ENCODE assay signal across 8 mouse cellular contexts in the genomic region with DNA sequence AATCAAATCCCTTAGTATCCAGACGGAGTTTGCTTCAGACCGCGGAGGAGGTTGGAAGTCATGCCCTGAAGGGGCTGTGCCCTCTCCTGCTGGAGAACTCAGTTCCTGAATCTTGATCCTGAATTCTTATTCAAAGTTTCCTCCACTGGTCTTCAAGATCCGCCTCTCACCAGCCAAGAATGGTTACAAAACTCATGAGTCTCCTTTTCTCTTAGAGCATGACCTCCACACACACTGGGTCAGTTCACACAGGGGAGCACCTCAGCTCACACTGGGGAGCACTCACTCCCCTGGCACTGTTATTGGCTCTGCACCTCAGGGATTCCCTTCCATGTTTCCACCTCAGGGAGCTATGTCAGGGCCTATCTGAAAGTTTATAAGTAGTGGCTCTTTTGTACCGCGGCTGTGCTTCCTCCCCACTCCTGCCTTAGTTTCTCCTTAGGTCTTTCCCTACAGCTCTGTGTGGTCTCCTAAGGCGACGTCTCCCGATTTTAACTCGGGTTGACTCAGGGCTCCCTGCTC. TPM values are rescaled to one million over a fixed set of nuclear protein-coding genes. Genes with fewer than 3 reads are reported as not detected.
DNase-seq lines count a peak whose midpoint lies in the region; ATAC-seq and TF ChIP-seq lines count a peak whose summit lies in the region.

No protein-coding gene starts in this region.

- no peaks in the 10 kb centered on the region for H3K9me3 ChIP-seq in forebrain, embryonic 16.5 days (ENCODE audit: control insufficient read depth, low read length)
- H3K9me3 ChIP-seq in liver, embryonic 13.5 days (replicated peaks) = no peaks in the 10 kb centered on the region
- no peaks in the 10 kb centered on the region for H3K9me3 ChIP-seq in stomach, postnatal 0 days (ENCODE audit: control insufficient read depth, low read length)

- H3K9ac ChIP-seq in forebrain, embryonic 16.5 days (replicated peaks; ENCODE audit: low read depth, low read length) = peak overlapping the region; percentile 87
- H3K9ac ChIP-seq in liver, embryonic 13.5 days = peak overlapping the region; percentile 69
- H3K9ac ChIP-seq in stomach, postnatal 0 days (ENCODE audit: low read length) = peak overlapping the region; percentile 77; the same call in 1 of the 2 replicates

- H3K4me1 ChIP-seq in testis, adult 2 months (ENCODE audit: control insufficient read depth, insufficient read depth, low read length) = peaks cover 44% of the 10 kb centered on the region
- H3K4me1 ChIP-seq in forebrain, embryonic 16.5 days (replicated peaks; ENCODE audit: control insufficient read depth, insufficient read depth, low read length) = peaks cover 47% of the 10 kb centered on the region
- peaks cover 75% of the 10 kb centered on the region for H3K4me1 ChIP-seq in liver, embryonic 13.5 days (replicated peaks)
- no peaks in the 10 kb centered on the region; the same call in 1 of the 2 replicates for H3K4me1 ChIP-seq in stomach, postnatal 0 days (replicated peaks; ENCODE audit: control insufficient read depth, insufficient read depth)

- peak overlapping the region; percentile 92 for H3K4me3 ChIP-seq in testis, adult 2 months (ENCODE audit: control insufficient read depth, low read depth, low read length)
- H3K4me3 ChIP-seq in forebrain, embryonic 16.5 days (replicated peaks; ENCODE audit: low read length) = peak overlapping the region; percentile 83
- H3K4me3 ChIP-seq in liver, embryonic 13.5 days (replicated peaks) = peak overlapping the region; percentile 57
- peak overlapping the region; percentile 60 for H3K4me3 ChIP-seq in stomach, postnatal 0 days (ENCODE audit: low read depth, low read length)

- H3K36me3 ChIP-seq in testis, adult 2 months (ENCODE audit: control insufficient read depth, insufficient read depth, low read length) = no peaks in the 10 kb centered on the region
- H3K36me3 ChIP-seq in forebrain, embryonic 16.5 days (ENCODE audit: control insufficient read depth, insufficient read depth) = no peaks in the 10 kb centered on the region
- no peaks in the 10 kb centered on the region for H3K36me3 ChIP-seq in liver, embryonic 13.5 days
- H3K36me3 ChIP-seq in stomach, postnatal 0 days (ENCODE audit: control insufficient read depth, insufficient read depth, low read length) = no peaks in the 10 kb centered on the region

- no peak for DNase-seq in testis, postnatal 14 days (ENCODE audit: low spot score)
- no peak for DNase-seq in liver, embryonic 13.5 days
- DNase-seq in stomach, postnatal 0 days (ENCODE audit: low spot score) = no peak
- no peak for DNase-seq in cerebellum, postnatal 14 days
- DNase-seq in gastrocnemius, adult 8-10 months (ENCODE audit: low spot score in 2 of 2) = no peak
- no peak for DNase-seq in frontal cortex, postnatal 25 days (ENCODE audit: low spot score in 2 of 2)

- TF ChIP-seq EP300 in stomach, postnatal 0 days (optimal IDR thresholded peaks at IDR 0.05) = no peak

- no peak for TF ChIP-seq POLR2A in testis, adult 2 months (IDR thresholded peaks at IDR 0.05; ENCODE audit: control insufficient read depth, low read depth, low read length)

- 26% methylated on average over 10 of the region's 10 CpGs for WGBS in forebrain, embryonic 16.5 days
- 36% methylated on average over 10 of the region's 10 CpGs for WGBS in liver, embryonic 13.5 days (ENCODE audit: insufficient replicate concordance)
- WGBS in stomach, postnatal 0 days = 27% methylated on average over 10 of the region's 10 CpGs

- ATAC-seq in forebrain, embryonic 16.5 days = no peak
- no peak for ATAC-seq in liver, embryonic 13.5 days (ENCODE audit: low read depth)
- ATAC-seq in stomach, postnatal 0 days (ENCODE audit: low FRiP score, low TSS enrichment) = no peak

- peak overlapping the region; percentile 30; the same call in 1 of the 2 replicates for H3K27ac ChIP-seq in testis, adult 2 months (ENCODE audit: control insufficient read depth, insufficient read depth, low read depth, low read length)
- peak overlapping the region; percentile 97 for H3K27ac ChIP-seq in forebrain, embryonic 16.5 days (ENCODE audit: low read length)
- H3K27ac ChIP-seq in liver, embryonic 13.5 days = peak overlapping the region; percentile 87; the same call in 1 of the 2 replicates
- H3K27ac ChIP-seq in stomach, postnatal 0 days (replicated peaks) = peak overlapping the region; percentile 94

- peak overlapping the region; percentile 93 for H3K4me2 ChIP-seq in forebrain, embryonic 16.5 days (ENCODE audit: low read length)
- H3K4me2 ChIP-seq in liver, embryonic 13.5 days = peak overlapping the region; percentile 86
- H3K4me2 ChIP-seq in stomach, postnatal 0 days (replicated peaks; ENCODE audit: low read depth) = peak overlapping the region; percentile 85

- TF ChIP-seq CTCF in testis, adult 2 months (IDR thresholded peaks at IDR 0.05; ENCODE audit: control insufficient read depth, insufficient read depth, insufficient replicate concordance, low read depth, low read length) = no peak
- no peak for TF ChIP-seq CTCF in stomach, postnatal 0 days (IDR thresholded peaks at IDR 0.05; ENCODE audit: low read depth)

- H3K27me3 ChIP-seq in testis, adult 2 months (ENCODE audit: control insufficient read depth, insufficient read depth, low read length) = peaks cover 9% of the 10 kb centered on the region
- H3K27me3 ChIP-seq in forebrain, embryonic 16.5 days (replicated peaks; ENCODE audit: control insufficient read depth, insufficient read depth, low read length) = no peaks in the 10 kb centered on the region
- peaks cover 68% of the 10 kb centered on the region for H3K27me3 ChIP-seq in liver, embryonic 13.5 days
- no peaks in the 10 kb centered on the region for H3K27me3 ChIP-seq in stomach, postnatal 0 days (ENCODE audit: control insufficient read depth, insufficient read depth, low read length)

RNA-seq across cellular contexts. Expression of a gene that starts 0.5 kb away (rescaled TPM):
- 34.1 and 36.8 TPM in 2 replicates for polyA plus RNA-seq in testis, adult 2 months (2012; rRNA removed)
- 24.9 and 25.7 TPM in 2 replicates for polyA plus RNA-seq in forebrain, embryonic 16.5 days (2015; fragmentation: Nextera tagmentation; extraction: Ambion mirVana)
- polyA plus RNA-seq in liver, embryonic 13.5 days (2015; fragmentation: Nextera tagmentation; extraction: Ambion mirVana) = 8.0 and 11.8 TPM in 2 replicates
- 15.3 and 16.6 TPM in 2 replicates for polyA plus RNA-seq in stomach, postnatal 0 days (2015; fragmentation: Nextera tagmentation; extraction: Ambion mirVana)
- total RNA-seq in gastrocnemius, adult 8-10 months (2022) = 1 to 10 TPM; 2.4 to 4.7 (median 3.3) TPM

RNA-seq across cellular contexts. Expression of a gene that starts 3.8 kb away (rescaled TPM):
- 179 and 201 TPM in 2 replicates for polyA plus RNA-seq in testis, adult 2 months (2012; rRNA removed)
- polyA plus RNA-seq in forebrain, embryonic 16.5 days (2015; fragmentation: Nextera tagmentation; extraction: Ambion mirVana) = 23.4 and 26.1 TPM in 2 replicates
- 23.0 and 25.4 TPM in 2 replicates for polyA plus RNA-seq in liver, embryonic 13.5 days (2015; fragmentation: Nextera tagmentation; extraction: Ambion mirVana)
- 27.3 and 27.4 TPM in 2 replicates for polyA plus RNA-seq in stomach, postnatal 0 days (2015; fragmentation: Nextera tagmentation; extraction: Ambion mirVana)
- total RNA-seq in gastrocnemius, adult 8-10 months (2022) = 1 to 10 TPM in 2 of 4 experiments, under 1 TPM in 2; 0.52 to 2.6 (median 1.4) TPM

RNA-seq across cellular contexts. Expression of a gene that starts 14.7 kb away (rescaled TPM):
- polyA plus RNA-seq in testis, adult 2 months (2012; rRNA removed) = 81.3 and 89.0 TPM in 2 replicates
- 40.4 and 42.2 TPM in 2 replicates for polyA plus RNA-seq in forebrain, embryonic 16.5 days (2015; fragmentation: Nextera tagmentation; extraction: Ambion mirVana)
- 35.2 and 40.3 TPM in 2 replicates for polyA plus RNA-seq in liver, embryonic 13.5 days (2015; fragmentation: Nextera tagmentation; extraction: Ambion mirVana)
- polyA plus RNA-seq in stomach, postnatal 0 days (2015; fragmentation: Nextera tagmentation; extraction: Ambion mirVana) = 14.2 and 19.3 TPM in 2 replicates
- total RNA-seq in gastrocnemius, adult 8-10 months (2022) = 10 to 100 TPM; 13.5 to 16.8 (median 16.0) TPM

RNA-seq across cellular contexts. Expression of a gene that starts 23.6 kb away (rescaled TPM):
- 73.7 and 81.1 TPM in 2 replicates for polyA plus RNA-seq in testis, adult 2 months (2012; rRNA removed)
- 10.6 and 13.2 TPM in 2 replicates for polyA plus RNA-seq in forebrain, embryonic 16.5 days (2015; fragmentation: Nextera tagmentation; extraction: Ambion mirVana)
- 8.0 and 8.8 TPM in 2 replicates for polyA plus RNA-seq in liver, embryonic 13.5 days (2015; fragmentation: Nextera tagmentation; extraction: Ambion mirVana)
- polyA plus RNA-seq in stomach, postnatal 0 days (2015; fragmentation: Nextera tagmentation; extraction: Ambion mirVana) = 2.1 and 2.2 TPM in 2 replicates
- total RNA-seq in gastrocnemius, adult 8-10 months (2022) = 1 to 10 TPM; 3.2 to 5.0 (median 4.0) TPM

RNA-seq across cellular contexts. Expression of a gene that starts 26.8 kb away (rescaled TPM):
- 54.0 and 59.4 TPM in 2 replicates for polyA plus RNA-seq in testis, adult 2 months (2012; rRNA removed)
- 1,979 and 2,045 TPM in 2 replicates for polyA plus RNA-seq in forebrain, embryonic 16.5 days (2015; fragmentation: Nextera tagmentation; extraction: Ambion mirVana)
- polyA plus RNA-seq in liver, embryonic 13.5 days (2015; fragmentation: Nextera tagmentation; extraction: Ambion mirVana) = 520 and 547 TPM in 2 replicates
- polyA plus RNA-seq in stomach, postnatal 0 days (2015; fragmentation: Nextera tagmentation; extraction: Ambion mirVana) = 251 and 296 TPM in 2 replicates
- total RNA-seq in gastrocnemius, adult 8-10 months (2022) = 10 to 100 TPM; 26.7 to 34.5 (median 28.3) TPM

Comparison
In these comparisons a context has a peak if more than half of its experiments do, and no peak if none do; other contexts are left out.
1. H3K27ac ChIP-seq: peak in every context shown above with its lines; median percentile 97 in forebrain, embryonic 16.5 days; 94 in stomach, postnatal 0 days; 87 in liver, embryonic 13.5 days; 30 in testis, adult 2 months.